Mouse (Mus musculus): ENCODE data around the gene Lactb.

DNA sequence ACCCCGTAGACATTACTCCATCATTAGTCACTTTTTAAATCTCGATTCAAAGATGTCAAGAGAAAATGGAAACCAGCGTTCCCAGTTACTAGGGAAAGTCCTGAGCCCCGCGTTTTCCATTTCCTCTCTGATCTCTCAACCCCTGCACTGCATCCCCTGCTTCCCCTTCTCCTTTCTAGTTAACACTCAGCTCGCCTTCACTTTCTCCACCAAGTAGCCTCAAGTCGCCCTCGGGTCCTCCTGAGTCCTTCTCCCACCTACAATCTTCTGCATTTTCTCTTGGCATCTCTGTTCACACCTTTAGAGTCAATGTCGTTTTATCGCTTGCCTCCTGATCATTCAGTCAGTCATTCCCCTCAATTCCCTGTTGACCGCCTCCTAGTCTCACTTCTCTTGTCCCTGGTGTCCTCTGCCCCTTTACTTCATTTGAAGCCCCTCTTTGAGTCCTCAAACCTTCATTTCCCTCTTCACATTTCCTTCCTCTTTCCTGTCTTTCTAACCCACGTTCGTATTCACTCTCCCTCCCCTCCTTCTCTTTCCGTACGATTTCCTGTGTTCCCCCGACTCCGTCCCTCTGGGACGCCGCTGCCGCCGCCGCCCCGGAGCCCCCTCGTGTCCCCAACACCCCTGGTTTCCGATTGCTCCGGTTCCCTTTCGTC, 56.5 kb downstream of the Lactb start:
- no peak for TF ChIP-seq CTCF (IDR thresholded peaks at IDR 0.05; ENCODE audit: low read depth)
- no peak for TF ChIP-seq EP300 (IDR thresholded peaks at IDR 0.05; ENCODE audit: low read depth)
